Mouse (Mus musculus) adrenal gland, adult (tissue): ENCODE results near the gene Wscd2.

Source experiments
- DNase-seq, 2 experiments: peaks; one replicate each; pipeline ENCODE4 v3.0.0; 2022 to 2023; ENCODE audit warnings: low spot score in 1 of 2; ENCODE audit not compliant: inconsistent age in 2 of 2

The Wscd2 gene

GRCm38 (mm10) chr5:113480451-113480850 is 9.7 kb upstream of the Wscd2 start:
- no peak for DNase-seq

- DNase-seq, result no peak
Observed at GRCm38 (mm10) chr5:113485584-113486162, 4.5 kb upstream of the Wscd2 start.

- no peak for DNase-seq
Observed at GRCm38 (mm10) chr5:113487879-113488278, 2.3 kb upstream of the Wscd2 start.

GRCm38 (mm10) chr5:113489617-113490016 is 516 bp upstream of the Wscd2 start:
- DNase-seq, result no peak

- DNase-seq, result peak; percentile 15 to 49
Observed at GRCm38 (mm10) chr5:113490467-113491260, 531 bp downstream of the Wscd2 start.

GRCm38 (mm10) chr5:113491552-113491951 is 1.4 kb downstream of the Wscd2 start:
- no peak for DNase-seq

- no peak for DNase-seq
Observed at GRCm38 (mm10) chr5:113491988-113492387, 1.9 kb downstream of the Wscd2 start.

- DNase-seq, result peak; percentile 38 to 43
Observed at GRCm38 (mm10) chr5:113492417-113493035, 2.4 kb downstream of the Wscd2 start.

GRCm38 (mm10) chr5:113493997-113494396 is 3.9 kb downstream of the Wscd2 start:
- no peak for DNase-seq

- no peak for DNase-seq
Observed at GRCm38 (mm10) chr5:113496926-113497325, 6.8 kb downstream of the Wscd2 start.

- DNase-seq, result no peak
Observed at GRCm38 (mm10) chr5:113499421-113499820, 9.3 kb downstream of the Wscd2 start.

- DNase-seq, result no peak
Observed at GRCm38 (mm10) chr5:113503276-113503675, 13.1 kb downstream of the Wscd2 start.

- DNase-seq, result no peak
Observed at GRCm38 (mm10) chr5:113504654-113505053, 14.5 kb downstream of the Wscd2 start.

GRCm38 (mm10) chr5:113506065-113506464 is 15.9 kb downstream of the Wscd2 start:
- no peak for DNase-seq

- no peak for DNase-seq
Observed at GRCm38 (mm10) chr5:113506779-113507178, 16.6 kb downstream of the Wscd2 start.

- no peak for DNase-seq
Observed at GRCm38 (mm10) chr5:113509167-113509566, 19.0 kb downstream of the Wscd2 start.

- DNase-seq, result no peak
Observed at GRCm38 (mm10) chr5:113513640-113514039, 23.5 kb downstream of the Wscd2 start.

GRCm38 (mm10) chr5:113514062-113514461 is 23.9 kb downstream of the Wscd2 start:
- DNase-seq, result no peak

GRCm38 (mm10) chr5:113516119-113516872 is 26.2 kb downstream of the Wscd2 start:
- no peak for DNase-seq

- peak; percentile 20 to 52 for DNase-seq
Observed at GRCm38 (mm10) chr5:113516873-113517336, 26.8 kb downstream of the Wscd2 start.

- no peak for DNase-seq
Observed at GRCm38 (mm10) chr5:113517387-113517786, 27.3 kb downstream of the Wscd2 start.
